Mouse (Mus musculus): Measurements from ENCODE around the gene Serinc5.

Gene Serinc5

GRCm38 (mm10) chr13:92750976-92751518 lies 140.2 kb downstream of the Serinc5 start:
- DNase-seq, result peak; percentile 57

GRCm38 (mm10) chr13:92751726-92752565 lies 141.1 kb downstream of the Serinc5 start:
- peak; percentile 78 for DNase-seq

- no peak for DNase-seq
These were observed 142.8 kb downstream of the Serinc5 start for GRCm38 (mm10) chr13:92753676-92754075.

GRCm38 (mm10) chr13:92755036-92755435 lies 144.1 kb downstream of the Serinc5 start:
- no peak for DNase-seq

GRCm38 (mm10) chr13:92757972-92758585 lies 147.2 kb downstream of the Serinc5 start:
- DNase-seq, result no peak

GRCm38 (mm10) chr13:92759096-92759495 lies 148.2 kb downstream of the Serinc5 start:
- DNase-seq, result no peak

- no peak for DNase-seq
These were observed 149.6 kb downstream of the Serinc5 start for GRCm38 (mm10) chr13:92760519-92760918.

All from kidney, adult 9 months (tissue).